Mouse (Mus musculus) left cerebral cortex, adult 2 months (tissue): ENCODE data around the gene Tm2d3. TPM values are rescaled to one million over a fixed set of nuclear protein-coding genes. Genes with fewer than 3 reads are reported as not detected.
A peak's percentile ranks its signal among the peaks of the same experiment; 100 is the strongest.

ENCODE experiments used
- DNase-seq, 2 experiments: peaks; one replicate each; pipeline ENCODE4 v3.0.0; 2021 to 2022; ENCODE audit warnings: low spot score in 2 of 2, mixed read lengths in 1 of 2; ENCODE audit errors: extremely low spot score in 1 of 2
- H3K27ac ChIP-seq: fragments of 200-600 bp; 2 replicates; pipeline ENCODE4 v1.8.1; 2022
- H3K4me3 ChIP-seq: fragments of 200-600 bp; 2 replicates; pipeline ENCODE4 v1.8.1; 2022
- CTCF ChIP-seq: fragments of 200-600 bp; IDR thresholded peaks from 2 replicates; pipeline ENCODE4 v1.8.1; 2022; ENCODE audit warnings: antibody characterized with exemption, mild to moderate bottlenecking, moderate library complexity
- intact Hi-C: fragments of 180-260 bp; cut with DNase I; formaldehyde crosslinking; loops from one replicate; pipeline ENCODE4 v1.15.1; 2025
- total RNA-seq, 2 experiments: library from RNA; stranded (reverse); gene quantifications; 2 replicates each; pipeline ENCODE4 v1.2.3; 2021

Gene Tm2d3
- total RNA-seq, 2 experiments from 2014 or later = 45.4 to 53.0 TPM

- H3K27ac ChIP-seq = no peak overlapping the region
- H3K4me3 ChIP-seq = no peak overlapping the region
- no peak for TF ChIP-seq CTCF
- no peak for DNase-seq
- intact Hi-C loops = no loop called here
Measured at GRCm38 (mm10) chr7:65678900-65679595, 11.9 kb upstream of the Tm2d3 start.

DNA sequence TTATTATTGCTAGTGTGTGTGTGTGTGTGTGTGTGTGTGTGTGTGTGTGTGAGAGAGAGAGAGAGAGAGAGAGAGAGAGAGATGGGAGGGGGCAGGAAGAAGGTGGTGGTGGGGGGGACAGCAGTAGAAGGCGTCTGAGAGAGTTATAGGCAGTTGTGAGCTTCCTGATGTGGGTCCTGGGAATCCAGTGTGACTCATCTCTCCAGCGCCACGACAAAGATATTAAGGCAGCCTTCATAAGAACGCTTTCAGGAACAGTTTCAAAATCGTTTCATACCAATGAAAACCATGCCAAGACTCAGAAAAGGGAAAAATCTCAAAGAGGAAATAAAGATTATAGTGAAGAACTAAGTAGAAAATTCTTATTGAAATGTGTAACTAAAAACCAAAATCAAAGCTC, 9.8 kb upstream of the Tm2d3 start:
- no peak for TF ChIP-seq CTCF
- no peak for DNase-seq
- intact Hi-C loops = no loop called here
- Histone ChIP-seq H3K4me3 (no peak overlapping the region), H3K27ac (no peak overlapping the region)

DNA sequence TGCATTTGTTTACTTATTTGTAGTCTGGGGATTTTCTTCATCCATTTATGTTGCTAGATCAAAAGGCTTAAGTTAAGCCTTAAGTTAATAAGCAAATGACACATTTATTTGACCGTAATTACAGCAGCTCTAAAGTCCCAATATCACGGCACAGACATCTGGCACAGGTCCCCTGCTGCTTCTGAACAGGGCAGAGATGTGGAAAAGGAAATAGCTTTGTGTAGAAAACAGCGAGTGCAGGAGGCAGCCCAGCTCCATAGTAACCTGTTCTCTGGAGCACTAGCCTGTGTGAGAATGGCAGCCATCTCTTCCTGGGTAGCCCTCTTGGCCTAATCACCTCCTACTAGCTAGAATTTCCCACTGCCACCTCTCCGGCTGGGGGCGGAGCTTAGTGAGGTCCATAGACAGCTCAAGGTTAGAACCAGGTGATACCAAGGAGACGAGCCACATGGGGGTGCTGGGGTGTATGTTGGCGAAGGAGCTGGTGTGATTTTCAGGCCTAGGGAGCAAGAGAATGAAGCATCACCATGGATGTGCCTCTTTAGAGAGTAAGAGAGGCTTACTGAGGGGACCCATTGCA, 6.6 kb upstream of the Tm2d3 start:
- no peak for DNase-seq
- Histone ChIP-seq H3K27ac (no peak overlapping the region), H3K4me3 (no peak overlapping the region)
- no peak for TF ChIP-seq CTCF
- intact Hi-C loops = no loop called here

DNA sequence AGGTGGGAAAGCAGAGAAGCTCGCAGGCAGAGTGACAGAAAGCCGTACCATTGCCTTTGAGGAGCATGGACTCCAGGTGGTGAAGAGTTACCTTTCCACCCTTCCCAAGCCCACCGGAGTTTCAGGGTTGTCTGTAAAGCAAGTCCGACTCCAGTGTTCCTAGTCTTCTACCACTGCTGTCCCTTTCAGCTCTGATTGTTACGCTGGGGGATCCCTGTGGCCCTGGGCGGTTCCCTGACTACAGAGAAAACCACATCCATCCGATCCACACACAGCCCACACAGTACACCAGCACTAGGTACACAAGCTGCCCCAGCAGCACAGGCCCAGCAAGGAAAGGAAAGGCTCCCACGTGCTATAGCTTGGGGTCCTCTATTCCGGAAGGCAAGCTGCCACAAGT, 4.3 kb upstream of the Tm2d3 start:
- no peak for TF ChIP-seq CTCF
- intact Hi-C loops = no loop called here
- DNase-seq = no peak
- no peak overlapping the region for H3K4me3 ChIP-seq
- H3K27ac ChIP-seq = no peak overlapping the region

GRCm38 (mm10) chr7:65691929-65692605, 1.1 kb downstream of the Tm2d3 start:
- Histone ChIP-seq H3K27ac (no peak overlapping the region), H3K4me3 (no peak overlapping the region)
- no peak for TF ChIP-seq CTCF
- DNase-seq = no peak
- intact Hi-C loops = no loop called here

DNA sequence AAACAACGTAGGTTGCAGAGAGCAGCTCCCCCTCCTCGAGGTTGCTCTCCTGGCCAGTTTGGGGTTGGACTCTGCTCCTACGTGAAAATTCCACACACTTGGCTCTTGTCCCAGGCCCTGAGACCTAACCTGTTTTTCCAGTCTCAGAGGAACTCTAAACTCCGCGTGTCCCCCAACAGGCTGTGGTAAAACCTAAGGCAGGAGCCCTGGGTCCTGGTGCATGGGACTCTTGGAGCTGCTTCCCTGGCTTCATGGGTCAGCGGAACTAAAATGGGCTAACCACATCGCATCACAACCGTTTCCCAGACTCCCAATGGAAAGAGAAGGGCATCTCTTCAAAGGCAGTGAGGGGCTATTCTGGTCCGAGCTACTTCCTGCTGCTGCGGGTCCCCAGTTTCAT, 1.9 kb downstream of the Tm2d3 start:
- no peak for DNase-seq
- Histone ChIP-seq H3K4me3 (peak overlapping the region; percentile 83), H3K27ac (peak overlapping the region; percentile 91)
- intact Hi-C loops = no loop called here
- TF ChIP-seq CTCF = no peak

DNA sequence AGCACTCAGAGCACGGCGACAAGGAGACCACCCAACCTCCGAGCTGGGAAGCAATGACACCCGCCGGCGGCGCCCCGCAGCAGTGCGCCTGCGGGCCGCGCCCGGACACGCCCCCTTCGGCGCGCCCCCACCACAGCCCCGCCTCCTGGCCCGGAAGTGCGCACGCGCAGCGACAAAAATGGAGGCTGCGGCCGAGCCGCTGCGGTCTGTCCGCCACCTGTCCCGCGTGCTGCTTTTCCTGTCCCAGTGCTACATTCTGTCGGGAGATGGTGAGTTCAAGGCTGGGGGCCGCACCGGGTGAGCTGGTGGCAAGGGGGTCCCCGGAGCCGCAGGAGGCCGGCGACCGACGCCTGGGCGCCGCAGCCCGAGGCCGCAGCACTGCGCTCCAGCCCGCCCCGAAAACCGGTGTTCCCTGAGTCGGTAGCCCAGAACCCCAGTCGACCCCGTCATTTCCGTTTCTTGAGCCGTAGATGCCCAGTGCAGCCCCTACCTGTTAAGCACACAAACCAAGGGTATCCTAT, 2.4 kb downstream of the Tm2d3 start:
- TF ChIP-seq CTCF = no peak; the same call in 1 of the 2 replicates
- peak overlapping the region; percentile 91 for H3K27ac ChIP-seq
- H3K4me3 ChIP-seq = peak overlapping the region; percentile 83
- intact Hi-C loops = no loop called here
- DNase-seq = peak; percentile 88 to 91

GRCm38 (mm10) chr7:65696450-65696849, 5.5 kb downstream of the Tm2d3 start:
- intact Hi-C loops = no loop called here
- TF ChIP-seq CTCF = peak; percentile 56
- Histone ChIP-seq H3K27ac (no peak overlapping the region), H3K4me3 (no peak overlapping the region)
- DNase-seq = no peak

DNA sequence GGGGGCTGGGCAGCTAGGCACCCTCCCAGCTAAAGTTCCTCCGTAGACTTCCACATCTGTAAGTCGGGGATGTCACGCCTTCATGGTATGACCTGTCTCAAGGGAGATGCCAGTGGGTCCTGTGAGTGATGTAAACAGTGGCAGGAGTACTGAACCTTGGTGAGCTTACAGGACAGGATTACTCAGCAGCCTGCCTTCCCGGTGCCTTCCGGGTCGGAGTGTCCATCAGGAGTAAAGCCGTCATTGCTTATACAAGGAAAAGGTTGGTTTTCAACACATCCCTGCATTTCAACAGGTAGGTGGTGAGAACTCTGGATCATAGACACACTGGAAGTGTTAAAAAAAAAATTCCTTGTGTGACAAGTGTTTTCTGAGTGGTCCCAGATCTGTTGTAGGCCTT, 11.1 kb downstream of the Tm2d3 start:
- DNase-seq = no peak
- no peak overlapping the region for H3K4me3 ChIP-seq
- no peak overlapping the region for H3K27ac ChIP-seq
- TF ChIP-seq CTCF = no peak
- intact Hi-C loops = loop anchor here (5.0 kb wide), 1 partner anchor 235 kb away; no protein-coding TSS in a partner anchor

DNA sequence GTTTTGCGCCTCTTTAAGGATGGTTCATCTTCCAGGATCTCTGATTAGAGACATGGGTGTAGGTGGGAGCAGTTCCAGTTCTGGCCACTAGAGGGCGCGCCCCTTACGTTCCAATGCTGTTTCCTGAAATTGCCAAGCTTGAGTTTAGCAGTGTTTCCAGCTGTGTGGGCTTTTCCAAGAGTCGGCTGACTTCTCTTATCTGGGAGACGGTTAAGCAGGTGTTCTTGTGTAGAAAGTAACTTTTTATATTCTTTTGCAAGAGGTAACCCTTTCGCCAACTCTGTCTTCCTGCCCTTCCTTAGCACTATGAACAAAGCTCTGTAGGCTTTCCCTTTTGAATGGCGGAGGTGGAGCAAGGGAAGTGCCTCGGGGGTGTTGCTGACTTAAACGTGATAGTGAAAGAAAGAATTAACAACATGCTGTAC, 13.9 kb downstream of the Tm2d3 start:
- no peak overlapping the region for H3K27ac ChIP-seq
- peak overlapping the region; percentile 29; the same call in 1 of the 2 replicates for H3K4me3 ChIP-seq
- peak; percentile 77 to 82 for DNase-seq
- TF ChIP-seq CTCF = peak; percentile 96
- intact Hi-C loops = loop anchor here (1.0 to 5.0 kb wide), 3 partner anchors 232 to 350 kb away; no protein-coding TSS in a partner anchor

DNA sequence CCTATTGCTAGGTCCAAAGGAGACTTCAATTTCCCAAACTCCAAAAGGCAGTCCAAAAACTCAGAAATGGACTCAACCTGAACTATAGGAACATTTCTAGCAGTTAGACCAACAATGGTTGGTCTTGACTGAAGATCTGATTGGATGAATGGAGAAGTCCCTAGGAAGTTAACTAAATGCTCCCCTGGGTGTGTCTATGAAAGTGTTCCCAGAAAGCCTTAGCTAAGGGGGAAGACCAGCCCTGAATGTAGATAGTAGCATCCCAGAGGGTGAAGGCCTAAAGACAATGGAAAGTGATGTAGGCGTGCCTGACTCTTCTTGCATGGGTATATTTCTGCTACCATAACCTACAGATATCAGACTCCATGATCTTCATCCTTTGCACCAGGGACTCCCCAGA, 17.5 kb downstream of the Tm2d3 start:
- Histone ChIP-seq H3K27ac (no peak overlapping the region), H3K4me3 (no peak overlapping the region)
- intact Hi-C loops = no loop called here
- TF ChIP-seq CTCF = no peak
- DNase-seq = no peak

- no peak for DNase-seq
- no peak overlapping the region for H3K4me3 ChIP-seq
- TF ChIP-seq CTCF = no peak
- no peak overlapping the region for H3K27ac ChIP-seq
- intact Hi-C loops = loop anchor here (2.0 kb wide), 1 partner anchor 26 kb away; no protein-coding TSS in a partner anchor
Measured at GRCm38 (mm10) chr7:65710301-65710700, 19.3 kb downstream of the Tm2d3 start.
